ENCODE assay signal across 8 mouse cellular contexts in the genomic region with DNA sequence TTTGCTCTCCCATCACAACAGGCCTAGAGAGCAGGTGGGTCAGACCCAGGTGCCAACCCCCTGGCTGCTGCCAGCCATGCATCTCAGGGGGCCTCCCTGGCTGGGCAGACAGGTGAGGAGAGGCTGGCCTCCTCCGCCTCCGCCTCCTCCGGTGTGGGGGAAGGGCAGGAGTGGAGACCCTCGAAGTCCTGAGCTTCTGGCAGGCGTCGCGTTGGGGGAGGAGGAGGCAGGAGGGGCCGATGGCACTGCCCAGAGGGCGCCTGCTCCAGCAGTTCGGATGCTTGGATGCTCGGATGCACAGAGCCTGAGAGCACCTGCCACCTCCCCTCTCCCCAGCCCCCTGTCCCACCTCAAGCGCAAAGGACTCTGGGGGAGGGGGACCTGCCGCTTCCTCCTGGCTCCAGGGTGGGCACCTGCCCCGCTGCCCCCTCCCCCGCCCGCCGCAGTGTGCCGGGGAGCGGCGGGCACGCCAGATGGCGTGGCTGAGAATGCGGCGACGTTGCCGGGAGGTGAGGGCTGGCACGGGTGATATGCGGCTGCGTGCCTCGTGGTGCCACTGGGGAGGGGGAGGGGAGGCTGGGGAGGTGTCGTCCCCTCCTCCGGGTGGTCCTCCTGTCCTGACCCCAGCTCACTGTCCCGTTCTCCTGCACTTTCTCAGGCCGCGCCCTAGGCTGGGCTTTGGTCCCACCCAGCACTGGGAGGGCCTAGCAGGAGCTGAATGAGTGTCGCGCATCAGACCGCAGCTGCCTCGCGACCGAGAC. TPM values are rescaled to one million over a fixed set of nuclear protein-coding genes. Genes with fewer than 3 reads are reported as not detected.
DNase-seq lines count a peak whose midpoint lies in the region; ATAC-seq and TF ChIP-seq lines count a peak whose summit lies in the region.
"Had no signal": no experiment of that assay in that cellular context is flagged by ENCODE, and none has a peak within 500 bp of the region (broad histone marks: within the 10 kb centered on the region; RNA-seq: fewer than 3 reads in every experiment).

No protein-coding gene starts in this region.

- 2% methylated on average over 31 of the region's 41 CpGs for WGBS in embryonic facial prominence, embryonic 13.5 days
- under 1% methylated on average over 40 of the region's 41 CpGs for WGBS in limb, embryonic 13.5 days
- WGBS in stomach, postnatal 0 days, result 3% methylated on average over 33 of the region's 41 CpGs

- H3K4me2 ChIP-seq in embryonic facial prominence, embryonic 13.5 days, result peak overlapping the region; percentile 43
- peak overlapping the region; percentile 44; the same call in 1 of the 2 replicates for H3K4me2 ChIP-seq in limb, embryonic 13.5 days (replicated peaks)
- peak overlapping the region; percentile 31 for H3K4me2 ChIP-seq in stomach, postnatal 0 days (replicated peaks; ENCODE audit: low read depth)

- DNase-seq in right cerebral cortex, postnatal 4 days, result peak; percentile 64
- no peak for DNase-seq in right cerebral cortex, postnatal 36 days (ENCODE audit: low spot score in 2 of 2)
- DNase-seq in stomach, postnatal 0 days (ENCODE audit: low spot score), result no peak
- DNase-seq in gastrocnemius, adult 8-10 months (ENCODE audit: low spot score in 2 of 2), result no peak
- DNase-seq in kidney, postnatal 10 days, result no peak

- no peaks in the 10 kb centered on the region for H3K9me3 ChIP-seq in embryonic facial prominence, embryonic 13.5 days
- H3K9me3 ChIP-seq in limb, embryonic 13.5 days, result no peaks in the 10 kb centered on the region
- H3K9me3 ChIP-seq in stomach, postnatal 0 days (ENCODE audit: control insufficient read depth, low read length), result no peaks in the 10 kb centered on the region

- H3K27ac ChIP-seq in embryonic facial prominence, embryonic 13.5 days, result no peak overlapping the region
- no peak overlapping the region for H3K27ac ChIP-seq in limb, embryonic 13.5 days
- H3K27ac ChIP-seq in stomach, postnatal 0 days (replicated peaks), result no peak overlapping the region

- TF ChIP-seq EP300 in stomach, postnatal 0 days (optimal IDR thresholded peaks at IDR 0.05), result no peak

- no peak for TF ChIP-seq CTCF in stomach, postnatal 0 days (IDR thresholded peaks at IDR 0.05; ENCODE audit: low read depth)

- no peak overlapping the region for H3K9ac ChIP-seq in embryonic facial prominence, embryonic 13.5 days
- no peak overlapping the region for H3K9ac ChIP-seq in limb, embryonic 13.5 days
- no peak overlapping the region for H3K9ac ChIP-seq in stomach, postnatal 0 days (ENCODE audit: low read length)

- peak overlapping the region; percentile 6; the same call in 1 of the 2 replicates for H3K4me3 ChIP-seq in embryonic facial prominence, embryonic 13.5 days
- H3K4me3 ChIP-seq in limb, embryonic 13.5 days, result peak overlapping the region; percentile 25
- H3K4me3 ChIP-seq in stomach, postnatal 0 days (ENCODE audit: low read depth, low read length), result peak overlapping the region; percentile 13; the same call in 1 of the 2 replicates

- H3K36me3 ChIP-seq in embryonic facial prominence, embryonic 13.5 days, result no peaks in the 10 kb centered on the region
- no peaks in the 10 kb centered on the region for H3K36me3 ChIP-seq in limb, embryonic 13.5 days
- H3K36me3 ChIP-seq in stomach, postnatal 0 days (ENCODE audit: control insufficient read depth, insufficient read depth, low read length), result no peaks in the 10 kb centered on the region

- ATAC-seq in embryonic facial prominence, embryonic 13.5 days (ENCODE audit: insufficient number of reproducible peaks, insufficient read depth, low FRiP score, low TSS enrichment, low read depth), result no peak
- no peak for ATAC-seq in limb, embryonic 13.5 days (ENCODE audit: low FRiP score, low read depth)
- ATAC-seq in stomach, postnatal 0 days (ENCODE audit: low FRiP score, low TSS enrichment), result no peak

- peaks cover 15% of the 10 kb centered on the region for H3K4me1 ChIP-seq in embryonic facial prominence, embryonic 13.5 days
- H3K4me1 ChIP-seq in limb, embryonic 13.5 days, result peaks cover 17% of the 10 kb centered on the region
- H3K4me1 ChIP-seq in stomach, postnatal 0 days (replicated peaks; ENCODE audit: control insufficient read depth, insufficient read depth), result no peaks in the 10 kb centered on the region; the same call in 1 of the 2 replicates

- H3K27me3 ChIP-seq in embryonic facial prominence, embryonic 13.5 days, result peaks cover 100% of the 10 kb centered on the region
- H3K27me3 ChIP-seq in limb, embryonic 13.5 days, result peaks cover 100% of the 10 kb centered on the region
- peaks cover 43% of the 10 kb centered on the region; the same call in 1 of the 2 replicates for H3K27me3 ChIP-seq in stomach, postnatal 0 days (ENCODE audit: control insufficient read depth, insufficient read depth, low read length)

RNA-seq across cellular contexts. Expression of a gene that starts 4.7 kb away (rescaled TPM):
- polyA plus RNA-seq in embryonic facial prominence, embryonic 13.5 days (2015; fragmentation: Nextera tagmentation; extraction: Ambion mirVana), result 0.17 and 0.48 TPM in 2 replicates
- not detected in 2 replicates for polyA plus RNA-seq in limb, embryonic 13.5 days (2015; fragmentation: Nextera tagmentation; extraction: Ambion mirVana)
- polyA plus RNA-seq in stomach, postnatal 0 days (2015; fragmentation: Nextera tagmentation; extraction: Ambion mirVana), result 0.02 and 0.08 TPM in 2 replicates
- not detected for total RNA-seq in gastrocnemius, adult 8-10 months (2022)
- total RNA-seq: neutrophil, adult 5-6 weeks had no signal

RNA-seq across cellular contexts. Expression of a gene that starts 14.0 kb away (rescaled TPM):
- polyA plus RNA-seq in embryonic facial prominence, embryonic 13.5 days (2015; fragmentation: Nextera tagmentation; extraction: Ambion mirVana), result 1.2 and 2.0 TPM in 2 replicates
- 1.5 and 1.9 TPM in 2 replicates for polyA plus RNA-seq in limb, embryonic 13.5 days (2015; fragmentation: Nextera tagmentation; extraction: Ambion mirVana)
- polyA plus RNA-seq in stomach, postnatal 0 days (2015; fragmentation: Nextera tagmentation; extraction: Ambion mirVana), result 6.9 and 7.0 TPM in 2 replicates
- total RNA-seq in gastrocnemius, adult 8-10 months (2022), result under 1 TPM in 3 of 4 experiments, not detected in 1; 0.27 to 0.90 (median 0.44) TPM
- total RNA-seq: neutrophil, adult 5-6 weeks had no signal

RNA-seq across cellular contexts. Expression of a gene that starts 24.0 kb away (rescaled TPM):
- polyA plus RNA-seq in embryonic facial prominence, embryonic 13.5 days (2015; fragmentation: Nextera tagmentation; extraction: Ambion mirVana), result 38.3 and 42.3 TPM in 2 replicates
- polyA plus RNA-seq in limb, embryonic 13.5 days (2015; fragmentation: Nextera tagmentation; extraction: Ambion mirVana), result 41.9 and 43.2 TPM in 2 replicates
- 24.9 TPM in 2 replicates for polyA plus RNA-seq in stomach, postnatal 0 days (2015; fragmentation: Nextera tagmentation; extraction: Ambion mirVana)
- total RNA-seq in gastrocnemius, adult 8-10 months (2022), result 10 to 100 TPM; 12.0 to 18.2 (median 13.9) TPM

RNA-seq across cellular contexts. Expression of a gene that starts 49.5 kb away (rescaled TPM):
- 0.89 and 1.1 TPM in 2 replicates for polyA plus RNA-seq in embryonic facial prominence, embryonic 13.5 days (2015; fragmentation: Nextera tagmentation; extraction: Ambion mirVana)
- polyA plus RNA-seq in limb, embryonic 13.5 days (2015; fragmentation: Nextera tagmentation; extraction: Ambion mirVana), result 11.3 and 12.9 TPM in 2 replicates
- polyA plus RNA-seq in stomach, postnatal 0 days (2015; fragmentation: Nextera tagmentation; extraction: Ambion mirVana), result 0.13 and 0.38 TPM in 2 replicates
- total RNA-seq in gastrocnemius, adult 8-10 months (2022), result 1,000 to 10,000 TPM; 3,817 to 5,138 (median 4,616) TPM
- total RNA-seq: neutrophil, adult 5-6 weeks had no signal

RNA-seq across cellular contexts. Expression of a gene that starts 52.1 kb away (rescaled TPM):
- polyA plus RNA-seq in embryonic facial prominence, embryonic 13.5 days (2015; fragmentation: Nextera tagmentation; extraction: Ambion mirVana), result 0.45 and 1.3 TPM in 2 replicates
- polyA plus RNA-seq in limb, embryonic 13.5 days (2015; fragmentation: Nextera tagmentation; extraction: Ambion mirVana), result 1.4 and 1.6 TPM in 2 replicates
- not detected in 2 replicates for polyA plus RNA-seq in stomach, postnatal 0 days (2015; fragmentation: Nextera tagmentation; extraction: Ambion mirVana)
- 1 to 10 TPM; 2.7 to 6.6 (median 3.8) TPM for total RNA-seq in gastrocnemius, adult 8-10 months (2022)
- total RNA-seq: neutrophil, adult 5-6 weeks had no signal
